Mouse (Mus musculus) kidney, embryonic 14.5 days (tissue): ENCODE data around the gene Tsfm. TPM values are rescaled to one million over a fixed set of nuclear protein-coding genes. Genes with fewer than 3 reads are reported as not detected.

Experiments
- ATAC-seq: fragments of 200-750 bp; cut with Nextera tagmentation; 2 replicates; pipeline ENCODE4 v1.8.0; 2017; ENCODE audit warnings: moderate number of reproducible peaks, mild to moderate bottlenecking, moderate TSS enrichment, moderate library complexity; ENCODE audit not compliant: low FRiP score, low TSS enrichment
- H3K27ac ChIP-seq: fragments of 300-500 bp; sonication (generic); 2 replicates; pipeline ENCODE4 v1.5.1; 2014; ENCODE audit warnings: low read depth, mild to moderate bottlenecking, low read length, moderate library complexity, mixed read lengths
- H3K27me3 ChIP-seq: fragments of 300-500 bp; sonication (generic); 2 replicates; pipeline ENCODE4 v1.6.1; 2014; ENCODE audit warnings: mild to moderate bottlenecking, low read length; ENCODE audit not compliant: control insufficient read depth, insufficient read depth
- H3K36me3 ChIP-seq: fragments of 300-500 bp; sonication (generic); 2 replicates; pipeline ENCODE4 v1.6.1; 2014; ENCODE audit warnings: low read length, mixed read lengths; ENCODE audit not compliant: control insufficient read depth, insufficient read depth
- H3K4me1 ChIP-seq: fragments of 300-500 bp; sonication (generic); 2 replicates; pipeline ENCODE4 v1.6.1; 2014; ENCODE audit warnings: low read length, mixed read lengths; ENCODE audit not compliant: control insufficient read depth, insufficient read depth
- H3K4me2 ChIP-seq: fragments of 300-500 bp; sonication (generic); replicated peaks from 2 replicates; pipeline ENCODE4 v1.6.1; 2014; ENCODE audit warnings: low read depth, mild to moderate bottlenecking, low read length
- H3K4me3 ChIP-seq: fragments of 300-500 bp; sonication (generic); 2 replicates; pipeline ENCODE4 v1.5.1; 2014; ENCODE audit warnings: mild to moderate bottlenecking, low read length
- H3K9ac ChIP-seq: fragments of 300-500 bp; sonication (generic); 2 replicates; pipeline ENCODE4 v1.6.1; 2014; ENCODE audit warnings: low read depth, mild to moderate bottlenecking, low read length, moderate library complexity
- H3K9me3 ChIP-seq: fragments of 300-500 bp; sonication (generic); 2 replicates; pipeline ENCODE4 v1.6.1; 2016; ENCODE audit warnings: low read length; ENCODE audit not compliant: control insufficient read depth
- WGBS: fragments of 180-500 bp; shearing (Covaris S2); extraction: QIAGEN DNeasy Blood & Tissue Kit; methylation state at CpG from one replicate; pipeline ENCODE4 v1.1.7; 2014; 5-methylcytosine and 5-hydroxymethylcytosine counted together
- polyA plus RNA-seq: library from polyadenylated mRNA; unstranded; fragments of >200 nt; fragmentation: Nextera tagmentation; extraction: Ambion mirVana; gene quantifications from 2 replicates; pipeline ENCODE4 v1.2.1, GENCODE M21; 2014

Gene Tsfm
- polyA plus RNA-seq, 1 experiment from 2014 or later: 90.5 TPM

GRCm38 (mm10) chr10:127059174-127059967 lies 28.7 kb upstream of the Tsfm start:
- H3K4me1 ChIP-seq: peaks cover 21% of the 10 kb centered on the region
- 1% methylated on average over 32 of the region's 92 CpGs for WGBS
- H3K9ac ChIP-seq: peak overlapping the region; percentile 83
- peak overlapping the region; percentile 83 for H3K4me3 ChIP-seq
- H3K27me3 ChIP-seq: peaks cover 8% of the 10 kb centered on the region
- H3K36me3 ChIP-seq: peaks cover 16% of the 10 kb centered on the region; the same call in 1 of the 2 replicates
- 0 out of 2 replicates have a peak overlapping the region, but pooled peaks have one; percentile 24 for H3K27ac ChIP-seq
- ATAC-seq: no peak
- H3K9me3 ChIP-seq: no peaks in the 10 kb centered on the region
- peak overlapping the region; percentile 97 for H3K4me2 ChIP-seq

DNA sequence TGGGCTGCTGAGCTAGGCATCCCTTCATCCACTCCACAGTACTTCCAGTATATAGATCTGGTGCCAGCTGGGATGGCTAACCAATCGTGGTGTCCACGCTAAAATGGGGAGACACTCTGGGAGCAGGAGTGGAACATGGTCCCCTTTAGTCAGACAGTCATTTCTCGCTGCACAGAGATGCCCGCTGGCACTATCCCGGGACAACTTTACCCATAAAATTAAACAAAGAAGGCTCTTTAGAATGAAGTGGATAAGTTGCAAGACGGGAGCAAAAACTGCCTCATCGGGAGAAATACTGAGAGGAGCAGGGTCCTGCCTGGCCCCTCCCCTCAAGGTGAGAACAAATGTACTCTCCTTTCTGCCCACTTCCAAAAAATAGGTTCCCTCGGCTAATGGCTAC lies 28.1 kb upstream of the Tsfm start:
- Histone ChIP-seq H3K4me2 (peak overlapping the region; percentile 97), H3K27ac (no peak overlapping the region), H3K36me3 (peaks cover 16% of the 10 kb centered on the region; the same call in 1 of the 2 replicates), H3K4me1 (peaks cover 21% of the 10 kb centered on the region), H3K4me3 (peak overlapping the region; percentile 83), H3K9ac (peak overlapping the region; percentile 83; the same call in 1 of the 2 replicates), H3K27me3 (peaks cover 8% of the 10 kb centered on the region), H3K9me3 (no peaks in the 10 kb centered on the region)
- 9% methylated on average over 8 of the region's 8 CpGs for WGBS
- no peak for ATAC-seq

- WGBS: 1% methylated on average over 9 of the region's 9 CpGs
- peaks cover 21% of the 10 kb centered on the region for H3K4me1 ChIP-seq
- peak; percentile 20; the same call in 1 of the 2 replicates for ATAC-seq
- H3K9ac ChIP-seq: no peak overlapping the region; the same call in 1 of the 2 replicates
- no peaks in the 10 kb centered on the region for H3K9me3 ChIP-seq
- peak overlapping the region; percentile 97 for H3K4me2 ChIP-seq
- H3K36me3 ChIP-seq: peaks cover 16% of the 10 kb centered on the region; the same call in 1 of the 2 replicates
- H3K27ac ChIP-seq: no peak overlapping the region
- peak overlapping the region; percentile 83; the same call in 1 of the 2 replicates for H3K4me3 ChIP-seq
- peaks cover 8% of the 10 kb centered on the region for H3K27me3 ChIP-seq
Observed at GRCm38 (mm10) chr10:127058161-127058560, 27.5 kb upstream of the Tsfm start.

DNA sequence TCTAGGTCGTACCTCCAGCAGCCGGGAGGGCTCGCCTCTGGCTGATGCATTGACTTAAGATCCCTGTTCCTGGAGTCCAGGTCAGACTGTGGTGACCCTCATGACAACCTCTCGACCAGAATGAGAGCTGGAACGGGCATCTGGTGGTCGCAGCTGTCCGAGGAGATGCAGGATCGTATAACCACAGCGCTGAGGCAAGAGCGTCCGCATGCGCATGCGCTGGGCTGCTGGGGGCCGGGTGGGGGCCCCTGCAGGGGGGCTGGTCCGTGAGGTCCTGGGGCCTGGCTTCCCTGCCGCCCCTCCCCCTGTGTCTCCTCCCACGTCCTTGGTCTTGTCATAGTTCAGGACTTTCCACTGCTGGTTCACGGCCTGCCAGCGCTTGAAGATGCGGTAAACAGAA lies 25.9 kb upstream of the Tsfm start:
- peaks cover 18% of the 10 kb centered on the region for H3K4me1 ChIP-seq
- ATAC-seq: no peak
- H3K9ac ChIP-seq: no peak overlapping the region
- no peak overlapping the region for H3K27ac ChIP-seq
- H3K36me3 ChIP-seq: peaks cover 16% of the 10 kb centered on the region; the same call in 1 of the 2 replicates
- H3K4me2 ChIP-seq: no peak overlapping the region
- no peak overlapping the region for H3K4me3 ChIP-seq
- H3K9me3 ChIP-seq: no peaks in the 10 kb centered on the region
- WGBS: 83% methylated on average over 20 of the region's 20 CpGs
- H3K27me3 ChIP-seq: peaks cover 8% of the 10 kb centered on the region

DNA sequence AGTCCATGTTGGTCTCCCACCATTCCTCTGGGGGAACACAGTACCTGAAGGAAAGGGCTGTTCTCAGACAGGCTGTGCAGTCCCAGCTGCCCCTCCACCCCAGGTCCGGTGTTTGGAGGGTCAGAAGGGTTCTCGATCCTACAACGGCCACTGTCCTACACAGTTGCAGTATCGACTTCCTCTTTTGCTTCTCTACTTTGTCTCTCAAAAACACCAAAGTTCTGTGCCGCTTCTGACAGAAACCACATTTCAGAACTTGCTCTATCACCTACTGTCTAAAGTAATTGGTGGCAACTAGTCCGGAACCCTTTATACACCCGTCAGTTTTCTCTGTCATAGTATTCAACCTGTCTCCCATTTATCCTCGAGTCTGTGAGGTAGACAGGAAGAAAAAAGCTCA lies 24.8 kb upstream of the Tsfm start:
- H3K27ac ChIP-seq: no peak overlapping the region
- H3K9me3 ChIP-seq: no peaks in the 10 kb centered on the region
- peaks cover 12% of the 10 kb centered on the region for H3K27me3 ChIP-seq
- WGBS: 87% methylated on average over 8 of the region's 8 CpGs
- ATAC-seq: no peak
- no peak overlapping the region for H3K4me3 ChIP-seq
- no peak overlapping the region for H3K9ac ChIP-seq
- peaks cover 16% of the 10 kb centered on the region; the same call in 1 of the 2 replicates for H3K36me3 ChIP-seq
- peaks cover 13% of the 10 kb centered on the region for H3K4me1 ChIP-seq
- no peak overlapping the region for H3K4me2 ChIP-seq

DNA sequence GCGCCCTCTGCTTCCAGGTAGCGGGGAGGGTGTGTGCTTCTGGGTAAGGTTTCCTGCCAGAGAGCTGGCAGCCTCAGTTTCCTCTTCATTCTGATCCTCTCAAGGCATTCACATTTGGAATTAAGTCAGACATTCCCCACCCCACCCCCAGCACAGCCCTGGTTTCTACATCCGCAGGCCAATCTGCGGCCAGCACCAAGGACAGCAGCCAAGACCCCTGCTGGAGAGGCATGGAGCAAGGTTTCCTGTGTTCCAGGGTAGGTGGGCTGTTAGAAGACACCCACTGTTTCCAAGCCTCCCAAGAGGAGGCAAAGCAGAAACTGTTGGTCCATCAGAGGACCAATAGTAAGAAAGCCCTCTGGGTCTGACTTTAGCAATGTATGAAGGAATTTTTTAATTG lies 24.0 kb upstream of the Tsfm start:
- ATAC-seq: no peak

GRCm38 (mm10) chr10:127050119-127050474 lies 19.5 kb upstream of the Tsfm start:
- H3K4me2 ChIP-seq: no peak overlapping the region
- WGBS: 20% methylated on average over 10 of the region's 10 CpGs

More for the DNA sequence above, 24.0 kb upstream of the Tsfm start:
- peaks cover 17% of the 10 kb centered on the region for H3K4me1 ChIP-seq
- H3K4me3 ChIP-seq: no peak overlapping the region
- 66% methylated on average over 4 of the region's 4 CpGs for WGBS
- H3K27me3 ChIP-seq: peaks cover 19% of the 10 kb centered on the region
- no peak overlapping the region for H3K9ac ChIP-seq
- no peak overlapping the region for H3K27ac ChIP-seq
- peaks cover 16% of the 10 kb centered on the region; the same call in 1 of the 2 replicates for H3K36me3 ChIP-seq
- H3K9me3 ChIP-seq: no peaks in the 10 kb centered on the region
- H3K4me2 ChIP-seq: no peak overlapping the region

GRCm38 (mm10) chr10:127049395-127050118 lies 18.9 kb upstream of the Tsfm start:
- Histone ChIP-seq H3K9ac (peak overlapping the region; percentile 24; the same call in 1 of the 2 replicates), H3K4me3 (peak overlapping the region; percentile 22), H3K36me3 (peaks cover 5% of the 10 kb centered on the region), H3K27ac (no peak overlapping the region), H3K4me1 (peaks cover 9% of the 10 kb centered on the region; the same call in 1 of the 2 replicates), H3K4me2 (peak overlapping the region; percentile 8), H3K27me3 (peaks cover 32% of the 10 kb centered on the region), H3K9me3 (no peaks in the 10 kb centered on the region)
- 2% methylated on average over 29 of the region's 29 CpGs for WGBS
- ATAC-seq: peak; percentile 24; the same call in 1 of the 2 replicates

More at GRCm38 (mm10) chr10:127050119-127050474, 19.5 kb upstream of the Tsfm start:
- 0 out of 2 replicates have a peak, but pooled peaks have one; percentile 33 for ATAC-seq
- Histone ChIP-seq H3K4me3 (no peak overlapping the region), H3K27me3 (peaks cover 32% of the 10 kb centered on the region), H3K36me3 (no peaks in the 10 kb centered on the region; the same call in none of the 2 replicates), H3K9ac (no peak overlapping the region), H3K4me1 (peaks cover 9% of the 10 kb centered on the region; the same call in 1 of the 2 replicates), H3K27ac (no peak overlapping the region), H3K9me3 (no peaks in the 10 kb centered on the region)
